Mouse (Mus musculus): Measurements from ENCODE around the gene Gpn1.

- TF ChIP-seq POLR2A (IDR thresholded peaks at IDR 0.05; ENCODE audit: low read depth, low read length) (no peak), NELFE (IDR thresholded peaks at IDR 0.05; ENCODE audit: low read depth, low read length) (no peak), CTCF (conservative IDR thresholded peaks at IDR 0.05 in 1 of 2, IDR thresholded peaks at IDR 0.05 in 1 of 2; ENCODE audit: low read depth in 2 of 2, low read length in 2 of 2) (no peak), GABPA (IDR thresholded peaks at IDR 0.05; ENCODE audit: insufficient replicate concordance, low read depth, low read length) (no peak), ZKSCAN1 (IDR thresholded peaks at IDR 0.05; ENCODE audit: borderline replicate concordance, low read depth, low read length) (no peak), EP300 (IDR thresholded peaks at IDR 0.05; ENCODE audit: low read length) (no peak), UBTF (IDR thresholded peaks at IDR 0.05; ENCODE audit: low read depth, low read length) (no peak), NRF1 (IDR thresholded peaks at IDR 0.05; ENCODE audit: low read depth, low read length) (no peak)
Observed at GRCm38 (mm10) chr5:31560352-31560751, 65.8 kb downstream of the Gpn1 start.

All from CH12.LX (cell line).